Mouse (Mus musculus) intestine, embryonic 14.5 days (tissue): ENCODE results near the gene Ncor1. TPM values are rescaled to one million over a fixed set of nuclear protein-coding genes. Genes with fewer than 3 reads are reported as not detected.

ENCODE experiments used
- ATAC-seq: fragments of 200-750 bp; cut with Nextera tagmentation; replicated peaks from 2 replicates; pipeline ENCODE4 v1.8.0; 2017; ENCODE audit warnings: low read depth, moderate number of reproducible peaks, moderate TSS enrichment, moderate library complexity; ENCODE audit not compliant: low FRiP score, low TSS enrichment
- DNase-seq: peaks from one replicate; pipeline ENCODE4 v3.0.0-alpha.2; 2018; ENCODE audit warnings: low spot score
- H3K27ac ChIP-seq: fragments of 300-500 bp; sonication (generic); 2 replicates; pipeline ENCODE4 v1.5.1; 2014; ENCODE audit warnings: low read depth, mild to moderate bottlenecking, control low read depth
- H3K27me3 ChIP-seq: fragments of 300-500 bp; sonication (generic); replicated peaks from 2 replicates; pipeline ENCODE4 v1.6.1; 2014; ENCODE audit warnings: low read length, control low read depth; ENCODE audit not compliant: control insufficient read depth, insufficient read depth
- H3K36me3 ChIP-seq: fragments of 300-500 bp; sonication (generic); 2 replicates; pipeline ENCODE4 v1.6.1; 2014; ENCODE audit warnings: low read length, control low read depth; ENCODE audit not compliant: control insufficient read depth, insufficient read depth
- H3K4me1 ChIP-seq: fragments of 300-500 bp; sonication (generic); replicated peaks from 2 replicates; pipeline ENCODE4 v1.6.1; 2014; ENCODE audit warnings: low read length, control low read depth, mixed read lengths; ENCODE audit not compliant: control insufficient read depth, insufficient read depth
- H3K4me2 ChIP-seq: fragments of 300-500 bp; sonication (generic); 2 replicates; pipeline ENCODE4 v1.6.1; 2014; ENCODE audit warnings: low read length
- H3K4me3 ChIP-seq: fragments of 300-500 bp; sonication (generic); 2 replicates; pipeline ENCODE4 v1.5.1; 2014; ENCODE audit warnings: low read depth, low read length, control low read depth, mixed read lengths
- H3K9ac ChIP-seq: fragments of 300-500 bp; sonication (generic); 2 replicates; pipeline ENCODE4 v1.6.1; 2014; ENCODE audit warnings: mild to moderate bottlenecking, low read length
- H3K9me3 ChIP-seq: fragments of 300-500 bp; sonication (generic); 2 replicates; pipeline ENCODE4 v1.6.1; 2016; ENCODE audit warnings: low read length, control low read depth; ENCODE audit not compliant: control insufficient read depth
- WGBS: fragments of 180-500 bp; shearing (Covaris S2); extraction: QIAGEN DNeasy Blood & Tissue Kit; methylation state at CpG from one replicate; pipeline ENCODE4 v1.1.7; 2014; 5-methylcytosine and 5-hydroxymethylcytosine counted together
- polyA plus RNA-seq: library from polyadenylated mRNA; unstranded; fragments of >200 nt; fragmentation: Nextera tagmentation; extraction: Ambion mirVana; gene quantifications from 2 replicates; pipeline ENCODE4 v1.2.1, GENCODE M21; 2014

The Ncor1 gene
- 139 and 158 TPM in 2 replicates for polyA plus RNA-seq

- DNase-seq (peak; percentile 90), ATAC-seq (peak; percentile 45)
- H3K4me1 ChIP-seq = peaks cover 9% of the 10 kb centered on the region; the same call in 1 of the 2 replicates
- H3K27ac ChIP-seq = peak within 1 kb of the TSS; percentile 97
- peak within 1 kb of the TSS; percentile 84 for H3K4me2 ChIP-seq
- no peaks in the 10 kb centered on the region for H3K9me3 ChIP-seq
- peak within 1 kb of the TSS; percentile 98 for H3K9ac ChIP-seq
- H3K4me3 ChIP-seq = peak within 1 kb of the TSS; percentile 82
- no peaks in the 10 kb centered on the region for H3K36me3 ChIP-seq
- no peaks in the 10 kb centered on the region for H3K27me3 ChIP-seq
- under 1% methylated on average over 33 of the region's 33 CpGs for WGBS
These were observed at the start of gene Ncor1, which contains the start of gene Pigl for GRCm38 (mm10) chr11:62458276-62458724. TSS of gene Ncor1 (minus strand) at chr11:62458541. TSS of gene Pigl (plus strand) at chr11:62458460.

- ATAC-seq (no peak), DNase-seq (no peak)
- no peaks in the 10 kb centered on the region for H3K4me1 ChIP-seq
- no peaks in the 10 kb centered on the region for H3K9me3 ChIP-seq
- no peaks in the 10 kb centered on the region for H3K36me3 ChIP-seq
- no peak overlapping the region for H3K4me3 ChIP-seq
- WGBS = 83% methylated on average over 4 of the region's 4 CpGs
- no peak overlapping the region for H3K27ac ChIP-seq
- H3K4me2 ChIP-seq = no peak overlapping the region
- H3K9ac ChIP-seq = no peak overlapping the region
- H3K27me3 ChIP-seq = no peaks in the 10 kb centered on the region
These were observed 49.3 kb upstream of the Ncor1 start for GRCm38 (mm10) chr11:62507683-62508082.

- Histone ChIP-seq H3K4me3 (no peak overlapping the region), H3K27ac (no peak overlapping the region), H3K36me3 (no peaks in the 10 kb centered on the region), H3K4me1 (peaks cover 4% of the 10 kb centered on the region; the same call in 1 of the 2 replicates), H3K4me2 (no peak overlapping the region), H3K9ac (no peak overlapping the region), H3K9me3 (no peaks in the 10 kb centered on the region), H3K27me3 (no peaks in the 10 kb centered on the region)
- no peak for DNase-seq
- WGBS = 76% methylated on average over 2 of the region's 2 CpGs
- no peak for ATAC-seq
These were observed 42.2 kb upstream of the Ncor1 start for GRCm38 (mm10) chr11:62500529-62500928.

- peaks cover 16% of the 10 kb centered on the region for H3K4me1 ChIP-seq
- no peak overlapping the region for H3K4me3 ChIP-seq
- H3K36me3 ChIP-seq = no peaks in the 10 kb centered on the region
- no peak overlapping the region for H3K9ac ChIP-seq
- no peak overlapping the region for H3K27ac ChIP-seq
- no peak for ATAC-seq
- no peak overlapping the region for H3K4me2 ChIP-seq
- WGBS = 95% methylated on average over 2 of the region's 2 CpGs
- H3K27me3 ChIP-seq = no peaks in the 10 kb centered on the region
- no peaks in the 10 kb centered on the region for H3K9me3 ChIP-seq
- DNase-seq = no peak
These were observed 40.5 kb upstream of the Ncor1 start for GRCm38 (mm10) chr11:62498802-62499201.

GRCm38 (mm10) chr11:62497181-62497580 is 38.8 kb upstream of the Ncor1 start:
- DNase-seq = no peak
- H3K27me3 ChIP-seq = no peaks in the 10 kb centered on the region
- no peak overlapping the region for H3K9ac ChIP-seq
- H3K27ac ChIP-seq = no peak overlapping the region
- H3K36me3 ChIP-seq = no peaks in the 10 kb centered on the region
- H3K9me3 ChIP-seq = no peaks in the 10 kb centered on the region
- ATAC-seq = no peak
- peaks cover 16% of the 10 kb centered on the region for H3K4me1 ChIP-seq
- no peak overlapping the region for H3K4me2 ChIP-seq
- WGBS = 47% methylated on average over 3 of the region's 3 CpGs
- H3K4me3 ChIP-seq = no peak overlapping the region

GRCm38 (mm10) chr11:62496151-62496715 is 37.9 kb upstream of the Ncor1 start:
- no peak overlapping the region for H3K27ac ChIP-seq
- no peaks in the 10 kb centered on the region for H3K36me3 ChIP-seq
- H3K4me2 ChIP-seq = no peak overlapping the region
- peaks cover 16% of the 10 kb centered on the region for H3K4me1 ChIP-seq
- no peak for ATAC-seq
- DNase-seq = peak; percentile 61
- no peak overlapping the region for H3K4me3 ChIP-seq
- no peaks in the 10 kb centered on the region for H3K27me3 ChIP-seq
- WGBS = 60% methylated on average over 5 of the region's 5 CpGs
- no peaks in the 10 kb centered on the region for H3K9me3 ChIP-seq
- H3K9ac ChIP-seq = no peak overlapping the region

- peak; percentile 52 for DNase-seq
- H3K9me3 ChIP-seq = no peaks in the 10 kb centered on the region
- 20% methylated on average over 10 of the region's 10 CpGs for WGBS
These were observed 37.0 kb upstream of the Ncor1 start for GRCm38 (mm10) chr11:62495276-62495801.

GRCm38 (mm10) chr11:62494754-62495275 is 36.5 kb upstream of the Ncor1 start:
- peaks cover 16% of the 10 kb centered on the region for H3K4me1 ChIP-seq
- peak; percentile 86 for ATAC-seq

More at GRCm38 (mm10) chr11:62495276-62495801, 37.0 kb upstream of the Ncor1 start:
- no peaks in the 10 kb centered on the region for H3K36me3 ChIP-seq
- peaks cover 16% of the 10 kb centered on the region for H3K4me1 ChIP-seq
- no peaks in the 10 kb centered on the region for H3K27me3 ChIP-seq
- no peak overlapping the region for H3K4me3 ChIP-seq
- peak; percentile 43; the same call in 1 of the 2 replicates for ATAC-seq
- H3K27ac ChIP-seq = peak overlapping the region; percentile 75
- no peak overlapping the region for H3K4me2 ChIP-seq
- H3K9ac ChIP-seq = no peak overlapping the region

More at GRCm38 (mm10) chr11:62494754-62495275, 36.5 kb upstream of the Ncor1 start:
- no peak overlapping the region for H3K9ac ChIP-seq
- no peaks in the 10 kb centered on the region for H3K9me3 ChIP-seq
- no peaks in the 10 kb centered on the region for H3K27me3 ChIP-seq
- WGBS = 6% methylated on average over 6 of the region's 6 CpGs
- H3K27ac ChIP-seq = peak overlapping the region; percentile 75
- peak; percentile 77 for DNase-seq
- no peaks in the 10 kb centered on the region for H3K36me3 ChIP-seq
- no peak overlapping the region for H3K4me3 ChIP-seq
- no peak overlapping the region for H3K4me2 ChIP-seq
